Mouse (Mus musculus): ENCODE results near the gene Ctnna3. TPM values are rescaled to one million over a fixed set of nuclear protein-coding genes. Genes with fewer than 3 reads are reported as not detected.
"Not testable (repeated sequence)": the region's sequence is repeated elsewhere in the genome, so short reads cannot be mapped to it uniquely, and the experiment has no call there.

Ctnna3 gene
- total RNA-seq (2021) = 1 to 10 TPM; 1.0 to 1.5 TPM
- long read RNA-seq, partial matches to known transcripts = 0 of 7 reads
- long read RNA-seq, other reads (novel, unspliced or antisense) = 7 of 7 reads

DNA sequence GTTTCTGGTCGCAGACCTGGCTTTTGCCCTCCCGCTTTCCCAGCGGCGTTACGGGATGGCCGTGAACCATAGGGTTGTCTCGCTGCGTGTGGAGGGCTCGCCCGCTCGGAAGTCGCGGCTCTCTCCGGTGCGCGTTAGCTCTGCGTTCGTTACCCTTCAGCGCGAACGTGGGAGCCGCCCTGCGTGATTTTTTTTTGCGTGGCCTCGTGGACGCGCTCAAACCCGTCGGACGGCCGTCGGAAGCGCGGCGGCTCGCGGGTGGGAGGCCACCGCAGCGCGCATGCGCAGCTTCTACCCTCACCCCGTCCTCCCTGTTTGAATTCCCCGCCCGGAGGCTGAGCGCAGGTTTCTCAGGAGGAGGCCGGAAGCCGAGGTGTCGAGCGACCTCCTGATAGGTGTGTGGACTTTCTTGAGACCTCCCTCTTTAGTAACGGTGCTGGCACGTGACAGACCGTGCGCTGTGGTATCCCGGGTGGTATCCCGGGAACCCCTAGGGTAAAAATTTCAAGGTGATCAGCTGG, at the start of gene Ctnna3:
Ctnna3 (plus strand) TSS at position 314 of the 521 bp plus-strand sequence.
- peak; percentile 77 to 88 for DNase-seq (ENCODE audit: low spot score in 2 of 2)

- DNase-seq (ENCODE audit: low spot score in 2 of 2) = no peak
These were observed 48.2 kb upstream of the Ctnna3 start, which contains the start of gene Sirt1 for GRCm38 (mm10) chr10:63381498-63382280. Gene Sirt1, minus strand, starts transcription at chr10:63381704.

DNA sequence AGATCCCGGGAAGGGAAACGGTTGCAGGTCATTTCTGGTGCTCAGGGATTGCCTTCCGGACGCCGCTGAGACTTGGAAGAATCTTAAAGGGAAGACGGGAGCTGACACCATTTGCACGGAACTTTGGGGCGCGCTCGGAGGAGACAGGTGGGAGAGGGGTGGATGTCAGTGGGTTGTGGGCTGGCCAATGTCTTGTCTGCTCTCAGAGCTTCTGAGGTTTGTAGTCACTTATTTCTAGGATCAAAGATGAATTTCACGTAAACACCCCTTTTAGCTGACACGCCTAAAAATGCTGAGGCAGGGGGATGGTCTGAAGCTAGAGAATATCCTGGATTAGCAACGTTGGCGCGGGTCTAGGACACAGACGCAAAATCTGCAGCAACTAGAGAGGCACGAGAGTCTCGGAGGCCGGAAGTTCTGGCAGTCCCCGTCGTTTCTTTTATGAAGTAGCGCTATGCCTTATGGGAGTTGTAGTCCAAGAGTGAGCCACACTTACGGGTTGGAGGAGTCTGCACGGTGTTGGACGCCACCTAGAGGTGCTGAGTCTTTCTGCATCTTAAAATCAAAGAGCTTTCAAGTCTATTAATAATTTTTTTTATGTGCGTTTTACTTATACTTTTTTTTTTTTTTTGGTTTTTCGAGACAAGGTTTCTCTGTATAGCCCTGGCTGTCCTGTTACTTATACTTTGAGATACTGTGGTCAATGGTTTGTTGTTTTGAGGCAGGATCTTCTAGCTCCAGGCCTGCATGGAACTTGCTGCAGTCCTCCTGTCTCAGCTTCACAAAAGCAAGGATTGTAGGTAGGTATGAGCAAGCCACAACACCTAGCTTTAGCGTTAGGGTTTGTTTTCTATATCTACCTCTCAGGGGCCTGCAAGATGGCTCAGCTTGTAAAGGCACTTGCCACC, 47.3 kb upstream of the Ctnna3 start, which contains the start of gene Dnajc12:
Dnajc12 (plus strand) TSS at position 72 of the 908 bp plus-strand sequence.
- peak; percentile 69 to 75 for DNase-seq (ENCODE audit: low spot score in 2 of 2)

DNA sequence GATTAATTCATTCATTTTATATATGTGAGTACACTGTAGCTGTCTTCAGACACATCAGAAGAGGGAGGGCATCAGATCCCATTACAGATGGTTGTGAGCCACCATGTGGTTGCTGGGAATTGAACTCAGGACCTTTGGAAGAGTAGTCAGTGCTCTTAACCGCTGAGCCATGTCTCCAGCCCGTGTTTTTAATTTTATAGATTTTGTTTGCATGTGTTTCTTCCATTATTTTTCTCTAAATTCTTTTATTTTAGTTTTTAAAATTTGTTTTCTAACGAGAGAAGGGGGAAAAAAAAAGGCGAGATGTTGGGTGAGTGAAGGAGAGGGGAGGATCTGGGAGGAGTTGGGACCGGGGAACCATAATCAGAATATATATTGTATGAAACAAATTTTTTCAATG, 44.0 kb upstream of the Ctnna3 start:
- not testable (repeated sequence) for DNase-seq (ENCODE audit: low spot score in 2 of 2)

DNA sequence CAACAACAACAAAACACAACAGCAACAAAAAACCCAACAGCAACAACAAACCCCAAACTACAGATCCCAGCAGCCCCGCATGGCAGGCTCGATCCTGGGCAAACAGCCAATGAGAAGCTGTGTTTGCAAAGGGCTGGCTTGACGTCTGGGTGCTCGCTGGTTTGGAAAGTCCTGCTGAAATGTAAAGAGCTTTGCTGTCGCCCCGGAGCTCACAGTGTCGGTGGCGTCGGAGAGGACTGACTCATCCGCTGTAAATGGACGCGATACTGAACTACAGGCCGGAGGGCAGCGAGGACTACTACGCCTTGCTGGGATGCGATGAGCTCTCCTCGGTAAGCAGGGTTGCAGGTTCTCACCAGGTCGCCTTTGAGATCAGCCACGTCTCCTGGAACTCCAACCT, 43.5 kb upstream of the Ctnna3 start:
- peak; percentile 77 to 84 for DNase-seq (ENCODE audit: low spot score in 2 of 2)

GRCm38 (mm10) chr10:63386991-63387390, 42.9 kb upstream of the Ctnna3 start:
- DNase-seq (ENCODE audit: low spot score in 2 of 2) = no peak

DNA sequence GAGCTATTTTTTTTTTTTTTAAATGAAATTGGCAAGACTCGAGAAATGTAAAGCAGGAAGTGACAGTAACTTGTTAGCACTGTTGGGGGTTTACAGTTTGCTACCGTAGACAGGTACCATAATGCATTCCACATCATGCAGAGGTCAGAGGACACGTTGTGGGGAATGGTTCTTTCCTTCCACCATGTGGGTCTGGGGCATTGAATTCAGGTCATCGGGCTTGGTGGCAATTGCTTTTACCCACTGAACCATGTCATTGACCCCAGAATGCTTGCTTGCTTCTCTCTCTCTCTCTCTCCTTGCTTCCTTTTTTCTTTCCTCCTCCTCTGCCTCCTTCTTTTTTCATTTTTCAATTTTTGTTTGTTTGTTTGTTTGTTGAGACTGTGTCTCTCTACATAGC, 41.0 kb upstream of the Ctnna3 start:
- no peak for DNase-seq (ENCODE audit: low spot score in 2 of 2)

GRCm38 (mm10) chr10:63396963-63397362, 32.9 kb upstream of the Ctnna3 start:
- no peak for DNase-seq (ENCODE audit: low spot score in 2 of 2)

DNA sequence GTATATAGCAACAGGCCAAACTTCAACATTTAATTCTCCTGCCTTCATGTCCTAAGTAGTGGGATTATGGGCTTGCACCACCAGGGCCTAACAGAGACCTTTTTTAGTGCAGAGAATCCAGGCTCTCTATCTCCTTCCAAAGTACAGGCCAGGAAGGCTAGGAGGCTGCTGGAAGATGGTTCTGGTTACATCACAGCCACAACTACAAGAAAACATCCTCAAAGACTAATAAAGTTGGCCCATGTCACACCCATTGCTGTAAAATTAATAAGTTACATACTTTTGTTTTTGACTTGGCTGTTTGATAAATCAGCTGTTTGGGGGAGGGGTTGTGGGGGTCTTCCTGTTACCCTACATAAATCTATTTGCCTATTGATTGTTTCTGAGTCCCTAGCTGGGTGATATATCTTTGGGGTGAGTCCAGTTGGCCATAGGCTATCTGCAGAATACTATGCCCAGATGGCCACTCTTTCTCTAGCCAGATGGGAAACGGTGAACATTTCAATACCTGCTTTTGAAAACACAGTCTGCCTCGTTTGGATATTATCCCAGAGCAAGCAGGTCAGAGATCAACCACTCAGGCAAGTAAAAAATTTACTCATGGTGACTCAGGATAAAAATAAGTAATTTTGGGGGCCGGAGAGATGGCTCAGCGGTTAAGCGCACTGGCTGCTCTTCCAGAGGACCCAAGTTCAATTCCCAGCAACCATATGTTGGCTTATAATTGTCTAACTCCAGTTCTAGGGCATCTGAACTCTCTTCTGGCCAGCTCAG, 27.0 kb upstream of the Ctnna3 start:
- DNase-seq (ENCODE audit: low spot score in 2 of 2) = no peak

GRCm38 (mm10) chr10:63403636-63404035, 26.3 kb upstream of the Ctnna3 start:
- no peak for DNase-seq (ENCODE audit: low spot score in 2 of 2)

DNA sequence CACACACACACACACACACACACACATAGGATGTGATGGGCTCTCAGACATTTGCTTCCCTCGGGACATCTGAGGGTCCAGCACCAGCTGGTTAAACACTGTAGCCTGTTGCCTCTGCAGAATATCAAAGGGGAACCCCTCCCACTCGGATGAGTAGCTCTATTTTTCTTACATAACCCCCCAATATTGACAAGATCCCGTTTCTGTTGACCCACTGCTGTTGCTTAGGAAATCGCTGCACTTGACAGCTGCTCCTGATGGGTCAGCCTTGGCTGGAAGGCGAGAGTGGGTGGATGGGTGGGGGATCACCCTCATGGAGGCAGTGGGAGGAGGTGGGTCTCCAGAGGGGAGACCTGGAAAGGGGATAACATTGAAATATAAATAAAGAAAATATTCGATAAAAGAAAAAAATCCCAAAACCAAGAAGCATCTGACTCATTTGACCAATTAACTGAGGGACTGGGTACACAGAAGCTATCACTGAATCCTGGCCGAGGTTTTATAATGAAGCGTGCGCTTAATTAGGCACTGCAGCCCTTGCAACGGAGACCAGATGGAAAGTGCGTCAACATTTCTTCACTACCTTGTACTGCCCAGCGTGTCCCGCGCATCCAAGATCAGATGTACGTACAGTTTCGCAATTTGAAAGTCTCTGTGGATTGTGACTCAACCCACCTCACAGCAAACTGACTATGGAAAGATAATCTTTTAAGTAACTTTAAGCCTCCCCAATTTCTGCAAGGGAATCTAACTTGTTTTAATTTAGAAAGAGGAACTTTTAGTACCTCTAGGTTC, 19.5 kb upstream of the Ctnna3 start:
- DNase-seq (ENCODE audit: low spot score in 2 of 2) = no peak

GRCm38 (mm10) chr10:63411674-63412073, 18.2 kb upstream of the Ctnna3 start:
- not testable (repeated sequence) for DNase-seq (ENCODE audit: low spot score in 2 of 2)

DNA sequence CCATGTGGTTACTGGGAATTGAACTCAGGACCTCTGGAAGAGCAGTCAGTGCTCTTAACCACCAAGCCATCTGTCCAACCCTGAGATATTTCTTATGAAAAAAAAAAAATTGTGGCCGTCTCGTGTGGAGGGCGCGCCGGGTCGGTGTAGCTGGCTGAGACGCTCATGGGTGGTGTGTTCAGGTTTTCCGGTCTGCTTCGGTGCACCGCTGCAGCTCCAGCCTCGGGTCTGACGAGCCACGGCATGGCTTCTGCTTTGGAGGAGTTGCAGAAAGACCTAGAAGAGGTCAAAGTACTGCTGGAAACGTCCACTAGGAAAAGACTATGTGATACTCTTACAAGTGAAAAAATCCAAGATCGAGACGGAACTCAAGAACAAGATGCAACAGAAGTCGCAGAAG, 17.1 kb upstream of the Ctnna3 start:
- DNase-seq (ENCODE audit: low spot score in 2 of 2) = no peak

- no peak for DNase-seq (ENCODE audit: low spot score in 2 of 2)
These were observed 14.6 kb upstream of the Ctnna3 start for GRCm38 (mm10) chr10:63415287-63415686.

DNA sequence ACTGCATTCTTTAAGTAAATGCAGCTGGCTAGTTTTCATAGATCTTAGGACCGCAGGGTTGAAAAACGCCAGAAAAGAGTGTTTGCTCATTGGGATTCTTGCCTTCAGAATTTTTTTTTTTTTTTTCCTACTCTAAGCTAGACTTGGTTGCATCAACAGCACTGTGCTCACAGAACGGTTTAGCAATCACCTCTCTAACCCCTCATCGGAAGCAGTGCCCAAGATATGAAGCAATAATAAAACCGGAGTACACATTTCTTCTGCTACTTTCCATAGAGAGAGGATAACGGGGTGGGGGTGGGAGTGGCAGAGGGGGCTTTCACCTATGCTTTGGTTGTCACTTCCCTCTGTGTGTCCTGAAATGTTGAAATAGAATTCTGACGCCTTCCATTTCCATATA, 14.0 kb upstream of the Ctnna3 start:
- no peak for DNase-seq (ENCODE audit: low spot score in 2 of 2)

- no peak for DNase-seq (ENCODE audit: low spot score in 2 of 2)
These were observed 12.8 kb upstream of the Ctnna3 start for GRCm38 (mm10) chr10:63417061-63417460.

DNA sequence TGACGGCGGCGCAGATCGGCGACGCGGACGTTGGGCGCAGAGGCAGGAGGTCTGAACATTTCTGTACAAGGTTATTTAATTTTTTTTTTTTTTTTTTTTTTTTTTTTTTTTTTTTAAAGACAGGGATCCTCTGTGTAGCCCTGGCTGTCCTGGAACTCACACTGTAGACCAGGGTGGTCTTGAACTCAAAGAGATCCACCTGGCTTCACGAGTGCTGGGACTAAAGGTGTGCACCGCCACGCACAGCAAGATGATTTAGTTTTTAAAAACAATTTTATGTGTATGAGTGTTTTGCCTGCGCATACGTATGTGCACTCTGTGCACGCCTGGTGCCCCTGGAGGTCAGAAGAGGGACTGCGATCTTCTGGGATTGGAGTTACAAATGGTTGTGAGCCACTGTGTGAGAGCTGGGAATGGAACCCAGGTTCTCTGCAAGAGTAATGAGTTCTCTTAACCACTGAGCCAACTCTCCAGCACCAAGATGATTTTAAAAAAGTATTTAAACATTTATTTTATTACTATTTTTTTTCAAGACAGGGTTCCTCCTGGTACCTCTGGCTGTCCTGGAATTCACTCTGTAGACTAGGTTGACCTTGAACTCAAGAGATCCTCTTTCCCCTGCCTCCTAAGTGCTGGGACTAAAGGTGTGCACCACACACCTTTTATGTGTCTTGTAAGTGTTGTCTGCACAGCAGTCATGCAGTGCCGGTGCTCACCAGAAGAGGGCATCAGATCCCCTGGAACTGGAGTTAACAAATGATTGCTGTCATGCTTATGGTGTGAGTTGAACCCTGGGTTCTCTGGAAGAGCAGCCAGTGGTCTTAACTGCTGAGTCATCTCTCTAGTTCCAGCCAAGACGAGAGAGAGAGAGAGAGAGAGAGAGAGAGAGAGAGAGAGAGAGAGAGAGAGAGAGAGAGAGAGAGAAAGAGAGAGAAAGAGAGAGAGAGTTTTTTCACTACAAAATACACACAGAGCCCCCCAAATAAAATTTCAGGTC, 7.9 kb upstream of the Ctnna3 start, which contains the start of gene Gm7075:
Gm7075 (minus strand) TSS at position 51 of the 997 bp plus-strand sequence.
- peak; percentile 52 to 55 for DNase-seq (ENCODE audit: low spot score in 2 of 2)

DNA sequence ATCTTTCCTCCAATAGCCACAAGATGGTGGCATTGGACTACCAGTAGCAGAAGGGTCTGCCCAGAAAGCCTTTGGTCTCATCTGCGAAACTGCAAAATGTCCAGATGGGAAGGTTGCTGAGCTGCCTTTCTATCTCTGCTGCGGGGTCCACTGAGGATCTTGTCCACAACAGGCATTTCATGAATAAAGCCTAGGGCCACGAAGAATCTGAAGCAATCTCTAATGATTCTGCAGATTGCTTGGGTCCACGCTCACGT, 7.2 kb upstream of the Ctnna3 start:
- no peak for DNase-seq (ENCODE audit: low spot score in 2 of 2)

All from layer of hippocampus, postnatal 10 days (tissue).